Mouse (Mus musculus) testis, adult 2 months (tissue): Measurements from ENCODE around the gene Gm20388. TPM values are rescaled to one million over a fixed set of nuclear protein-coding genes. Genes with fewer than 3 reads are reported as not detected.

Source experiments
- H3K27ac ChIP-seq: fragments of 200-500 bp; 2 replicates; pipeline ENCODE4 v1.5.1; 2012; ENCODE audit warnings: low read depth, low read length; ENCODE audit not compliant: control insufficient read depth, insufficient read depth
- H3K27me3 ChIP-seq: fragments of 200-500 bp; 2 replicates; pipeline ENCODE4 v1.6.1; 2012; ENCODE audit warnings: mild to moderate bottlenecking, low read length, moderate library complexity; ENCODE audit not compliant: control insufficient read depth, insufficient read depth
- H3K36me3 ChIP-seq: fragments of 200-500 bp; 2 replicates; pipeline ENCODE4 v1.6.1; 2012; ENCODE audit warnings: mild to moderate bottlenecking, low read length; ENCODE audit not compliant: control insufficient read depth, insufficient read depth
- H3K4me1 ChIP-seq: fragments of 200-500 bp; 2 replicates; pipeline ENCODE4 v1.6.1; 2012; ENCODE audit warnings: low read length; ENCODE audit not compliant: control insufficient read depth, insufficient read depth
- H3K4me3 ChIP-seq: fragments of 200-500 bp; 2 replicates; pipeline ENCODE4 v1.5.1; 2012; ENCODE audit warnings: low read depth, mild to moderate bottlenecking, low read length, moderate library complexity, mixed read lengths; ENCODE audit not compliant: control insufficient read depth
- CTCF ChIP-seq: fragments of 200-500 bp; IDR thresholded peaks from 2 replicates; pipeline ENCODE4 v1.5.1; 2012; ENCODE audit warnings: low read depth, mild to moderate bottlenecking, inconsistent platforms, low read length, moderate library complexity; ENCODE audit not compliant: control insufficient read depth, insufficient read depth, insufficient replicate concordance
- POLR2A ChIP-seq: fragments of 200-500 bp; IDR thresholded peaks from 2 replicates; pipeline ENCODE4 v1.6.1; 2012; ENCODE audit warnings: low read depth, mild to moderate bottlenecking, inconsistent platforms, low read length, moderate library complexity; ENCODE audit not compliant: control insufficient read depth
- polyA plus RNA-seq: library from polyadenylated mRNA; depleted of rRNA; stranded (reverse); fragments of >200 nt; gene quantifications from 2 replicates; pipeline ENCODE4 v1.2.3, GENCODE M21; 2012

Gene Gm20388
- polyA plus RNA-seq, 1 experiment: 5.6 TPM

GRCm38 (mm10) chr8:120119429-120119828 is 208.8 kb downstream of the Gm20388 start:
- TF ChIP-seq POLR2A: no peak
- no peak for TF ChIP-seq CTCF
- Histone ChIP-seq H3K27ac (no peak overlapping the region), H3K4me1 (peaks cover 3% of the 10 kb centered on the region), H3K36me3 (no peaks in the 10 kb centered on the region), H3K27me3 (no peaks in the 10 kb centered on the region), H3K4me3 (no peak overlapping the region)

GRCm38 (mm10) chr8:120119931-120120330 is 209.3 kb downstream of the Gm20388 start:
- Histone ChIP-seq H3K4me3 (no peak overlapping the region), H3K27ac (no peak overlapping the region), H3K36me3 (no peaks in the 10 kb centered on the region), H3K4me1 (no peaks in the 10 kb centered on the region; the same call in 1 of the 2 replicates), H3K27me3 (no peaks in the 10 kb centered on the region)
- TF ChIP-seq CTCF (no peak), POLR2A (no peak)

GRCm38 (mm10) chr8:120120951-120121350 is 210.3 kb downstream of the Gm20388 start:
- Histone ChIP-seq H3K4me3 (no peak overlapping the region), H3K27ac (no peak overlapping the region), H3K4me1 (no peaks in the 10 kb centered on the region; the same call in 1 of the 2 replicates), H3K27me3 (no peaks in the 10 kb centered on the region), H3K36me3 (no peaks in the 10 kb centered on the region)
- no peak for TF ChIP-seq POLR2A
- TF ChIP-seq CTCF: no peak

GRCm38 (mm10) chr8:120124261-120124660 is 213.6 kb downstream of the Gm20388 start:
- H3K27me3 ChIP-seq: no peaks in the 10 kb centered on the region
- peaks cover 3% of the 10 kb centered on the region for H3K4me1 ChIP-seq
- H3K4me3 ChIP-seq: no peak overlapping the region
- no peak overlapping the region for H3K27ac ChIP-seq
- H3K36me3 ChIP-seq: no peaks in the 10 kb centered on the region
- TF ChIP-seq CTCF (no peak), POLR2A (no peak)

- Histone ChIP-seq H3K4me1 (peaks cover 3% of the 10 kb centered on the region), H3K27me3 (no peaks in the 10 kb centered on the region), H3K4me3 (no peak overlapping the region), H3K27ac (no peak overlapping the region), H3K36me3 (no peaks in the 10 kb centered on the region)
- no peak for TF ChIP-seq CTCF
- TF ChIP-seq POLR2A: no peak
These were observed 214.3 kb downstream of the Gm20388 start for GRCm38 (mm10) chr8:120124836-120125389.

- Histone ChIP-seq H3K27me3 (no peaks in the 10 kb centered on the region), H3K36me3 (no peaks in the 10 kb centered on the region), H3K27ac (no peak overlapping the region), H3K4me3 (no peak overlapping the region), H3K4me1 (peaks cover 3% of the 10 kb centered on the region)
- TF ChIP-seq CTCF: no peak
- TF ChIP-seq POLR2A: no peak
These were observed 215.9 kb downstream of the Gm20388 start for GRCm38 (mm10) chr8:120126357-120127161.

- no peak overlapping the region for H3K4me3 ChIP-seq
- no peaks in the 10 kb centered on the region for H3K27me3 ChIP-seq
- H3K27ac ChIP-seq: no peak overlapping the region
- H3K36me3 ChIP-seq: no peaks in the 10 kb centered on the region
- TF ChIP-seq POLR2A (no peak), CTCF (no peak)
- H3K4me1 ChIP-seq: peaks cover 3% of the 10 kb centered on the region
These were observed 218.9 kb downstream of the Gm20388 start for GRCm38 (mm10) chr8:120129547-120129946.
